Mouse (Mus musculus) MEL (cell line): ENCODE data around the gene Adamtsl1. TPM values are rescaled to one million over a fixed set of nuclear protein-coding genes. Genes with fewer than 3 reads are reported as not detected.

Experiments
- DNase-seq: peaks from one replicate; pipeline ENCODE4 v3.0.0; 2011; ENCODE audit warnings: low read depth, low spot score
- H3K27ac ChIP-seq: 2 replicates; pipeline ENCODE4 v1.5.1; 2012; ENCODE audit warnings: low read depth, mild to moderate bottlenecking, control low read depth, low read length, moderate library complexity; ENCODE audit not compliant: control insufficient read depth
- H3K27me3 ChIP-seq, 2 experiments: fragments of 150-350 bp in 1 of 2; sonication (generic) in 1 of 2; 2 replicates each; pipeline ENCODE4 v1.6.1; 2012; ENCODE audit warnings: low read length in 2 of 2, mild to moderate bottlenecking in 2 of 2, improper control_type of control experiment in 1 of 2, moderate library complexity in 1 of 2; ENCODE audit not compliant: insufficient read depth in 2 of 2, control insufficient read depth in 1 of 2
- H3K36me3 ChIP-seq, 2 experiments: 2 replicates each; pipeline ENCODE4 v1.6.1; 2012 to 2014; ENCODE audit warnings: low read length in 2 of 2, improper control_type of control experiment in 1 of 2, inconsistent platforms in 1 of 2, mild to moderate bottlenecking in 1 of 2; ENCODE audit not compliant: insufficient read depth in 2 of 2, control insufficient read depth in 1 of 2
- H3K4me1 ChIP-seq, 2 experiments: fragments of 150-350 bp in 1 of 2; sonication (generic) in 1 of 2; 2 replicates each; pipeline ENCODE4 v1.6.1; 2012; ENCODE audit warnings: low read length in 2 of 2, improper control_type of control experiment in 1 of 2, mild to moderate bottlenecking in 1 of 2; ENCODE audit not compliant: insufficient read depth in 2 of 2, control insufficient read depth in 1 of 2
- H3K4me3 ChIP-seq, 2 experiments: fragments of 150-350 bp in 1 of 2; sonication (generic) in 1 of 2; 2 replicates each; pipeline ENCODE4 v1.5.1; 2012; ENCODE audit warnings: low read depth in 2 of 2, low read length in 2 of 2, mild to moderate bottlenecking in 2 of 2, moderate library complexity in 2 of 2, control low read depth in 1 of 2, improper control_type of control experiment in 1 of 2; ENCODE audit not compliant: control insufficient read depth in 1 of 2, insufficient read depth in 1 of 2
- H3K79me2 ChIP-seq: 2 replicates; pipeline ENCODE4 v1.6.1; 2012; ENCODE audit warnings: mild to moderate bottlenecking, low read length, moderate library complexity; ENCODE audit not compliant: control insufficient read depth, poor library complexity, insufficient read depth
- H3K9ac ChIP-seq: 2 replicates; pipeline ENCODE4 v1.6.1; 2012; ENCODE audit warnings: low read depth, mild to moderate bottlenecking, control low read depth, low read length, moderate library complexity; ENCODE audit not compliant: control insufficient read depth, poor library complexity, severe bottlenecking
- H3K9me3 ChIP-seq: fragments of 150-350 bp; sonication (generic); replicated peaks from 2 replicates; pipeline ENCODE4 v1.6.1; 2012; ENCODE audit warnings: mild to moderate bottlenecking, low read length, improper control_type of control experiment, moderate library complexity; ENCODE audit not compliant: insufficient read depth
- CHD1 ChIP-seq: IDR thresholded peaks from 2 replicates; pipeline ENCODE4 v1.6.1; 2012; ENCODE audit warnings: low read depth, mild to moderate bottlenecking, inconsistent platforms, low read length, improper control_type of control experiment
- CHD2 ChIP-seq: IDR thresholded peaks from 2 replicates; pipeline ENCODE4 v1.6.1; 2011; ENCODE audit warnings: low read length, improper control_type of control experiment
- CTCF ChIP-seq, 3 experiments: IDR thresholded peaks in 2 of 3; conservative IDR thresholded peaks in 1 of 3; 2 replicates each; pipeline ENCODE4 v1.5.1; 2011 to 2012; ENCODE audit warnings: low read length in 3 of 3, low read depth in 2 of 3, mild to moderate bottlenecking in 2 of 3, improper control_type of control experiment in 1 of 3, inconsistent platforms in 1 of 3, mixed read lengths in 1 of 3, moderate library complexity in 1 of 3; ENCODE audit not compliant: control insufficient read depth in 1 of 3, insufficient read depth in 1 of 3, poor library complexity in 1 of 3, severe bottlenecking in 1 of 3
- E2F4 ChIP-seq: IDR thresholded peaks from 2 replicates; pipeline ENCODE4 v1.6.1; 2011; ENCODE audit warnings: low read depth, low read length, improper control_type of control experiment, borderline replicate concordance
- ETS1 ChIP-seq: IDR thresholded peaks from 2 replicates; pipeline ENCODE4 v1.6.1; 2012; ENCODE audit warnings: low read depth, mild to moderate bottlenecking, inconsistent platforms, low read length, improper control_type of control experiment, moderate library complexity
- GATA1 ChIP-seq: IDR thresholded peaks from 2 replicates; pipeline ENCODE4 v1.6.1; 2011; ENCODE audit warnings: low read depth, low read length, improper control_type of control experiment
- HCFC1 ChIP-seq: IDR thresholded peaks from 2 replicates; pipeline ENCODE4 v1.6.1; 2012; ENCODE audit warnings: low read depth, mild to moderate bottlenecking, inconsistent platforms, low read length, improper control_type of control experiment, moderate library complexity
- KAT2A ChIP-seq: conservative IDR thresholded peaks from 2 replicates; pipeline ENCODE4 v1.6.1; 2012; ENCODE audit warnings: low read depth, low read length, improper control_type of control experiment, inconsistent platforms
- MAX ChIP-seq: IDR thresholded peaks from 2 replicates; pipeline ENCODE4 v1.6.1; 2011; ENCODE audit warnings: low read length, improper control_type of control experiment
- MAZ ChIP-seq: IDR thresholded peaks from 2 replicates; pipeline ENCODE4 v1.6.1; 2012; ENCODE audit warnings: low read depth, mild to moderate bottlenecking, inconsistent platforms, low read length, improper control_type of control experiment
- MXI1 ChIP-seq: IDR thresholded peaks from 2 replicates; pipeline ENCODE4 v1.6.1; 2011; ENCODE audit warnings: mild to moderate bottlenecking, low read depth, low read length, improper control_type of control experiment
- NELFE ChIP-seq: IDR thresholded peaks from 2 replicates; pipeline ENCODE4 v1.6.1; 2011; ENCODE audit warnings: low read depth, low read length, improper control_type of control experiment
- NRF1 ChIP-seq: IDR thresholded peaks from 2 replicates; pipeline ENCODE4 v1.6.1; 2014; ENCODE audit warnings: low read depth, mild to moderate bottlenecking, inconsistent platforms, low read length, improper control_type of control experiment, moderate library complexity; ENCODE audit not compliant: poor library complexity, insufficient read depth, severe bottlenecking
- POLR2AphosphoS2 ChIP-seq: IDR thresholded peaks from 2 replicates; pipeline ENCODE4 v1.6.1; 2011; ENCODE audit warnings: low read length, improper control_type of control experiment
- POLR2AphosphoS5 ChIP-seq: IDR thresholded peaks from 2 replicates; pipeline ENCODE4 v1.6.1; 2012; ENCODE audit warnings: low read depth, borderline replicate concordance, mild to moderate bottlenecking, inconsistent platforms, low read length, moderate library complexity, mixed read lengths
- SIN3A ChIP-seq: IDR thresholded peaks from 2 replicates; pipeline ENCODE4 v1.6.1; 2012; ENCODE audit warnings: low read length, improper control_type of control experiment, inconsistent platforms
- SMC3 ChIP-seq: IDR thresholded peaks from 2 replicates; pipeline ENCODE4 v1.6.1; 2011; ENCODE audit warnings: low read depth, low read length, improper control_type of control experiment
- TCF12 ChIP-seq: IDR thresholded peaks from 2 replicates; pipeline ENCODE4 v1.6.1; 2014; ENCODE audit warnings: low read depth, mild to moderate bottlenecking, inconsistent platforms, low read length, improper control_type of control experiment, moderate library complexity
- USF2 ChIP-seq, 2 experiments: IDR thresholded peaks; 2 replicates each; pipeline ENCODE4 v1.6.1; 2011 to 2012; ENCODE audit warnings: improper control_type of control experiment in 2 of 2, low read length in 2 of 2, borderline replicate concordance in 1 of 2, inconsistent platforms in 1 of 2, low read depth in 1 of 2, mild to moderate bottlenecking in 1 of 2; ENCODE audit not compliant: insufficient read depth in 1 of 2
- ZC3H11A ChIP-seq: IDR thresholded peaks from 2 replicates; pipeline ENCODE4 v1.6.1; 2012; ENCODE audit warnings: low read depth, mild to moderate bottlenecking, inconsistent platforms, low read length, improper control_type of control experiment
- ZKSCAN1 ChIP-seq: IDR thresholded peaks from 2 replicates; pipeline ENCODE4 v1.6.1; 2012; ENCODE audit warnings: low read depth, mild to moderate bottlenecking, inconsistent platforms, low read length, improper control_type of control experiment, moderate library complexity
- ZMIZ1 ChIP-seq: IDR thresholded peaks from 2 replicates; pipeline ENCODE4 v1.6.1; 2012; ENCODE audit warnings: low read depth, mild to moderate bottlenecking, inconsistent platforms, low read length, improper control_type of control experiment, moderate library complexity
- ZNF384 ChIP-seq: IDR thresholded peaks from 2 replicates; pipeline ENCODE4 v1.6.1; 2012; ENCODE audit warnings: low read depth, mild to moderate bottlenecking, inconsistent platforms, low read length, improper control_type of control experiment
- polyA plus RNA-seq, 2 experiments: library from polyadenylated mRNA; stranded (reverse) in 1 of 2; unstranded in 1 of 2; fragments of >175 nt in 1 of 2; fragments of >200 nt in 1 of 2; gene quantifications; 2 replicates each; pipeline versions ENCODE4 v1.2.1 to v1.2.4; 2012; ENCODE audit warnings: low replicate concordance in 2 of 2, low read depth in 1 of 2; ENCODE audit not compliant: insufficient read length in 2 of 2, insufficient read depth in 1 of 2, missing spikeins in 1 of 2
- total RNA-seq: library from RNA; depleted of rRNA; stranded (reverse); fragments of 300-350 nt; gene quantifications from 2 replicates; pipeline ENCODE4 v1.2.3, GENCODE M21; 2012

Adamtsl1 gene
- total and polyA plus RNA-seq, 3 experiments: not detected

GRCm38 (mm10) chr4:86233197-86233596, 719.2 kb downstream of the Adamtsl1 start:
- Histone ChIP-seq H3K9me3 (no peaks in the 10 kb centered on the region), H3K79me2 (no peaks in the 10 kb centered on the region), H3K4me3 (no peak overlapping the region), H3K27ac (no peak overlapping the region), H3K36me3 (no peaks in the 10 kb centered on the region), H3K9ac (no peak overlapping the region), H3K4me1 (no peaks in the 10 kb centered on the region), H3K27me3 (no peaks in the 10 kb centered on the region)
- DNase-seq: no peak
- TF ChIP-seq MAZ (no peak), GATA1 (no peak), POLR2AphosphoS5 (no peak), ZC3H11A (no peak), NRF1 (no peak), MAX (no peak), ZNF384 (no peak), TCF12 (no peak), MXI1 (no peak)

DNA sequence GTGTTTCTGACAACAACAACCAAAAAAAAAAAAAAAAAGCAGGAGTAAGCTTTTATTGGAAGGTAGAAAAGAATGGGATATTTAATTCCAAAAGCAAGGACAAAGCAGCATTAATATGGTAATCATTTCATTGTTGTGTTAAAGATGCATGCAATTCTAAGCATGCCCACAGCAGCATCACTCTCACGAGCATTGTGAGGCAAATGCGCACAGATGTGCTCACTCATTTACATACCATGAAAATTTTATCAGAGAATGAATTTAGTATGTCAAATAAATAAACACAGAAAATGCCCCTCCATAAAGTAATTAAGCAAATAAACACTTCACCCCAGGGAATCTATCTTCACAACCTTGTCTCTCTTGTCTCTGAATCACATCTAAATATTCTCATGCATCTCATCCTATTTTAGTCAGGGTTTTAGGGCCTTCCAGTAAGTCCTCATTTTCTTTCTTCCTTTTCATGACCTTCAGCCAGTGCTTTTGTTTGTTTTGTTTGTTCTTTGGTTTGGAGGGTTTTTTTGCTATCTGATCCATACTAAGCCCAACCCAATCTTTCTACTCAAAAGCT, 728.0 kb downstream of the Adamtsl1 start:
- Histone ChIP-seq H3K27me3 (no peaks in the 10 kb centered on the region), H3K9ac (no peak overlapping the region), H3K9me3 (no peaks in the 10 kb centered on the region), H3K4me3 (no peak overlapping the region), H3K79me2 (no peaks in the 10 kb centered on the region), H3K4me1 (no peaks in the 10 kb centered on the region), H3K36me3 (no peaks in the 10 kb centered on the region), H3K27ac (no peak overlapping the region)
- DNase-seq: no peak
- TF ChIP-seq CHD1 (no peak), ZNF384 (no peak), MAX (no peak), POLR2AphosphoS2 (no peak), ZC3H11A (no peak), KAT2A (no peak), HCFC1 (no peak), SIN3A (no peak), NELFE (no peak), ZMIZ1 (no peak), NRF1 (no peak), E2F4 (no peak), MAZ (no peak), CTCF (IDR thresholded peaks at IDR 0.05 in 2 of 3, conservative IDR thresholded peaks at IDR 0.05 in 1 of 3; ENCODE audit: control insufficient read depth in 1 of 3, insufficient read depth in 1 of 3, low read depth in 2 of 3, low read length in 3 of 3, poor library complexity in 1 of 3, severe bottlenecking in 1 of 3) (no peak), ETS1 (no peak), USF2 (IDR thresholded peaks at IDR 0.05; ENCODE audit: borderline replicate concordance in 1 of 2, insufficient read depth in 1 of 2, low read depth in 1 of 2, low read length in 2 of 2) (no peak), SMC3 (no peak), POLR2AphosphoS5 (no peak), CHD2 (no peak), ZKSCAN1 (no peak)
